Mouse (Mus musculus) left cerebral cortex, postnatal 36 days (tissue): ENCODE data around the gene Fam151a. TPM values are rescaled to one million over a fixed set of nuclear protein-coding genes. Genes with fewer than 3 reads are reported as not detected.
A peak's percentile ranks its signal among the peaks of the same experiment; 100 is the strongest.
"Not testable (repeated sequence)": the region's sequence is repeated elsewhere in the genome, so short reads cannot be mapped to it uniquely, and the experiment has no call there.

Experiments
- DNase-seq, 2 experiments: peaks; one replicate each; pipeline ENCODE4 v3.0.0; 2021 to 2022; ENCODE audit warnings: low spot score in 2 of 2, mixed read lengths in 1 of 2
- intact Hi-C: fragments of 180-260 bp; cut with DNase I; formaldehyde crosslinking; loops from one replicate; pipeline ENCODE4 v1.15.1; 2025
- total RNA-seq, 2 experiments: library from RNA; stranded (reverse); gene quantifications; 2 replicates each; pipeline ENCODE4 v1.2.3; 2021

Fam151a gene
- not detected for total RNA-seq

GRCm38 (mm10) chr4:106733636-106734035, at the start of gene Fam151a:
TSS of gene Fam151a (plus strand) at chr4:106733889.
- intact Hi-C loops: no loop called here
- no peak for DNase-seq

DNA sequence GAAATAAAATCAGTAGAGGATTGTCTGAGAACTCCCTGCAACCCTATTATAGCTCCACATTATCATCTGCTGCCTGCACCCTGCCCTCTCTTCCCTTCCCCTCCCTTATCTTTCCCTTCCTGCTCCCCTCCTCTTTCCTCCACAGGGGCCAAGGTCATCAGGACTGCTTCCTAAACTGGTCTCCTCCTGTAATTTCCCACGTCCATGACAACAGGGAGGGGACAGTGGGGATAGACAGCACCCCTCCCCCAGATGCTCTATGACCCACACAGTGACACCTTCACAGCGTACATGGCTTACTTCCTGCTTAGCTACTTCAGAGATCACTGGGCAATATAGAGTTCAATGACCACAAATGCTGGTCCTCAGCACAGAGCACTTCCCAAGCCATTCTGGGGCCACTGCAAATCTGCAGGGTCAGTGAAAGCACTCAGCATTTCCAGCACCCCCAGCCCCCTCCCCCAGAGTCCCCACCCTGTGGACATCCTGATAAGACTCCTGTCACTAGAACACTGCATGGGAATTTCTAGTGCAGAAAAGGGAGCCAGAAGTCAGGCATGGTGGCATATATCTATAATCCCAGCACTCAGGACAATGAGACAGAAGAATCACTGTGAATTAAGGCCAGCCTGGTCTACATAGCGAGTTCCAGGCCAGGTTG, 44.9 kb upstream of the Fam151a start:
- DNase-seq: no peak
- intact Hi-C loops: no loop called here

GRCm38 (mm10) chr4:106693841-106694430, 39.8 kb upstream of the Fam151a start:
- no peak for DNase-seq
- intact Hi-C loops: no loop called here

DNA sequence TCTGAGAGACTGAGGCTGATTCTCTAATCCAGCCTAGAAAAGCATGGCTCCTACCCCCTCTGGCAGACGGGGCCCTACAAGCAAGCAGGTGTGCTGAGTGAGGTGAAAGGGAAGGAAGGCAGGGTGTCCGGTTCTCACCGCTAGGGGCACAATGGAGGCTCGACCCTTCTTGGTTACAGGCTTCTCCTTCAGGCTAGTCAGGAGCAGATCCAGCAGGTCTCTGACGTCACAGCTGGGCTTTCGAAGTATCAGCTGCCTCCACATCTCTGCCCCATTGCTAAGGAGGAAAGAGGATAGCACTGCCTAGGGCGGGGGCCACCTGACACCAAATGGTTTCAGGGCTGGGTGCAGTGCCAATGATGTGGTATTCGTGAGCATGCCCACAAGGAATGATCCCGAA, 33.7 kb upstream of the Fam151a start:
- DNase-seq: no peak
- intact Hi-C loops: no loop called here

DNA sequence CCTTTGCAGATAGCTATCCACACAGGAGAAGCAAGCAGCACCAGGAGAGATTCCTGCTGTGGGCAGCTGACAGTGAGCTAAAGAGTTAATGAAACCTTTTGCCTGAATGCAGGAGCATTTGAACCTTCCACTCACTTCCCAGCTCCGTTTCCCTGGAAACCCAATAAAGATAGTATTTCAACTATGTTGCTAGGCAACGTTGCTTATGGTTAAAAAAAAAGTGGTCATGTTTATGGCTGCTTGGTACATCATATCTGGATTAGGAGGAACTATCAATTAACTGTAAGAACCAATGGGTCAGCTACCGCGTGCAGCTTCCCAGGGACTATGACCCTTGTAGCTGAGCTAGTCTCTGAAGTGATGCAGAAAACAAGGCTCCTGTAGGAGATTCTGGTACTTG, 32.9 kb upstream of the Fam151a start:
- intact Hi-C loops: no loop called here
- DNase-seq: peak in 1 of 2 experiments; percentile 25

DNA sequence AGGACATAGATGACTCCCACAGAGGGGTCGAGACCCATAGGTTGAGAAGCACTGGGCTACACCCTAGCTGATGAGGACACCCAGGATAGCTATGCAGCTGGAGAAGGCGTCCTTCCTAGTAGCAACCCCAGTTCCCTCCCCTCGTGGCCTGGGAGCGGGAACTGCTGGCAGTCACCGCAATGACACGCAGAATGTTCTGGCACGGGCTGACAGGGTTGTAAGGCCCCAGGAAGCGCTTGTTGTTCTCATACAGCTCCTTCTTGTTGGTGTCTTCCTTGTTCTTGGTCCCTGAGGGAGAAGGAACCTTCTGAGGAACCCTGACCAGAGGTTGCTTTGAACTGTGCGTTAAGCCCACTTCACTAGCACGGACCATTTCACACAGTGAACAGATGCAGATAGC, 29.7 kb upstream of the Fam151a start:
- intact Hi-C loops: no loop called here

GRCm38 (mm10) chr4:106704416-106704815, 29.3 kb upstream of the Fam151a start:
- DNase-seq: peak; percentile 67 to 76
- intact Hi-C loops: no loop called here

More for the DNA sequence above, 29.7 kb upstream of the Fam151a start:
- DNase-seq: no peak

GRCm38 (mm10) chr4:106705096-106705665, 28.5 kb upstream of the Fam151a start:
- DNase-seq: no peak
- intact Hi-C loops: no loop called here

- no peak for DNase-seq
- intact Hi-C loops: loop anchor here (1.0 kb wide), 2 partner anchors 78 to 94 kb away; no protein-coding TSS in a partner anchor
These were observed 25.7 kb upstream of the Fam151a start for GRCm38 (mm10) chr4:106707957-106708356.

DNA sequence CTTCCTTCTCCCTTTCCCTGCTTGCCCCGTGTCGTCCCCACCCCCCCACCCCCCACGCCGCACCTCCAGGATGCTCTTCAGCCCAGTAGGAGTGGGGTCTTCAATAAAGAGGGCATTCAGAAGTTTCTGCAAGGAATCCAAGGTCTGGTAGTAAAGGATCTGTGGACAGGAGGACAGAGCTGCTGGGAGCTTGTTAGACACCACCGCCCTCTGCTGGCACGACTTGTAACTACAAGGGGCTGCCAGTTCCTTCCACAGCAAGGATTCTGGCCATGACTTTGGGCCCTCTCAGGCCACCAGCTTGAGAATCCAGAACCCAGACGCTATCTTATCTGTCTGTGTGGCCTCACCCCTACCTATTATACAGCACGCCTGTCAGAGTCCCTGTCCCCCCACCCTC, 25.3 kb upstream of the Fam151a start:
- intact Hi-C loops: loop anchor here (1.0 kb wide), 2 partner anchors 78 to 94 kb away; no protein-coding TSS in a partner anchor
- DNase-seq: peak; percentile 73 to 74

DNA sequence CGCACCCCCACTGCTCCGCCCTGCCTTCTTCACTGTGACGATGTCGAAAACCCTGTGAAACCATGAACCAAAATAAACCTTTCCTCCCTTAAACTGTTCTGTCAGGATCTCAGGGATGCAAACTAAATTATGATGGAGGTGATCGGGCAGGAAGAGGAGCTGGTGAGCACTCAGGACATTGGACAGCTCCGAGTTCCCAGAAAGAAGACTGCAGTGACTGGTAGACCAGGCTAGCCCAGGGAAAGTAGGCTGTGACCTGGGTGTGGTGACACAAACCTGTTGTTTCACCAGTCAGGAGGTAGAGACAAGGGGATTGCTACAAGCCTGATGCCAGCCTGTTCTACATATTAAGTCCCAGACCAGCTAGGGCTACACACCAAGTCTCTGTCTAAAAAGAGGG, 20.1 kb upstream of the Fam151a start:
- DNase-seq: no peak
- intact Hi-C loops: no loop called here

DNA sequence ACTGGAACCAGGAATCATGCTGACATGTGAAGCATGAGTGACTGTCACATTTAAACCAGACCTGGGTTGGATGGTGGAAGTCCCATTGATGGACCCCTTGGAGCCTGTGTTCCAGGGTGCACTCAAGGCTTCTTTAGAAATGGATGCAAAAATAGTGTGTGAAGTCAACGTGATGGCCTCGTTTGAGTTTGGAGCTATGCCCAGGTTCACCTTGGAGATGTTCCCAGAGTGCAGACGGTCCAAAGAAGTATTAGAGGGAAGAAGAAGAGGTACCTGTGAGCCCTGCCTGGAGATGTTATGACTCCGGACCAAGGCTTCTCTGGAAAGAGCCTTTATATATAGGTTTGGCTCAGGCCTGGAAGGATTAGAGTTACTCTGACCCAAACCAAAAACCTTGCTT, 13.1 kb upstream of the Fam151a start:
- no peak for DNase-seq

GRCm38 (mm10) chr4:106730814-106731213, 2.9 kb upstream of the Fam151a start, which contains the start of gene Mroh7:
TSS of gene Mroh7 (minus strand) at chr4:106730925.
- intact Hi-C loops: no loop called here
- DNase-seq: no peak

More for the DNA sequence above, 13.1 kb upstream of the Fam151a start:
- intact Hi-C loops: no loop called here

DNA sequence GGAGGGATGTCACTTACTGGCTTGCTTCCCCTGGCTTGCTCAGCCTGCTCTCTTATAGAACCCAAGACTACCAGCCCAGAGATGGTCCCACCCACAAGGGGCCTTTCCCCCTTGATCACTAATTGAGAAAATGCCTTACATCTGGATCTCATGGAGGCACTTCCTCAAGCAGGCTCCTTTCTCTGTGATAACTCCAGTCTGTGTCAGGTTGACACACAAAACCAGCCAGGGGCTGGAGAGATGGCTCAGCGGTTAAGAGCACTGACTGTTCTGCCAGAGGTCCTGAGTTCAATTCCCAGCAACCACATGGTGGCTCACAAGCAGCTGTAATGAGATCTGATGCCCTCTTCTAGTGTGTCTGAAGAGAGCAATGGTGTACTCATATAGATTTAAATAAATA, 3.2 kb downstream of the Fam151a start:
- intact Hi-C loops, DNase-seq: not testable (repeated sequence)

DNA sequence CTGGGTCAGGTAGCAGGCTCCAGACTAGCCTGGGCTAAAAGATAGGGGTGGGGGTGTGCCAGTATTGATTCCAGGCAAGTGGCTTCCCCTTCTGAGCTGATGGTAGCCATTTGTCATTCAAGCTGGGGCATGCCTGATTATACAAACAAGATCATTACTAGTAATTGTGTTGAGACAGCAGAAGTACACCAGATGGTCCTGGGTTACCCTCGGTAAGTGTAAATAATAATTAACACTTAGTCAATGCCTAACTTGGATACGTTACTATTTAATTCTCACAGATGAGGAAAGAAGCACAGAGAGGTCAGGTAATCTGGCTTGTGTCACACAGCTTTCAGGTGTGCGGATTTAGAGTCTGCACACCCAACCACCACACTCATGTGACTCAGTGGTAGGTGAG, 4.2 kb downstream of the Fam151a start:
- DNase-seq: no peak
- intact Hi-C loops: no loop called here

GRCm38 (mm10) chr4:106745862-106746261, 12.2 kb downstream of the Fam151a start:
- intact Hi-C loops: loop anchor here (5.0 kb wide), 1 partner anchor 81 kb away; no protein-coding TSS in a partner anchor
- DNase-seq: no peak

GRCm38 (mm10) chr4:106747001-106747580, 13.4 kb downstream of the Fam151a start:
- no peak for DNase-seq
- intact Hi-C loops: loop anchor here (5.0 kb wide), 1 partner anchor 80 kb away; no protein-coding TSS in a partner anchor

DNA sequence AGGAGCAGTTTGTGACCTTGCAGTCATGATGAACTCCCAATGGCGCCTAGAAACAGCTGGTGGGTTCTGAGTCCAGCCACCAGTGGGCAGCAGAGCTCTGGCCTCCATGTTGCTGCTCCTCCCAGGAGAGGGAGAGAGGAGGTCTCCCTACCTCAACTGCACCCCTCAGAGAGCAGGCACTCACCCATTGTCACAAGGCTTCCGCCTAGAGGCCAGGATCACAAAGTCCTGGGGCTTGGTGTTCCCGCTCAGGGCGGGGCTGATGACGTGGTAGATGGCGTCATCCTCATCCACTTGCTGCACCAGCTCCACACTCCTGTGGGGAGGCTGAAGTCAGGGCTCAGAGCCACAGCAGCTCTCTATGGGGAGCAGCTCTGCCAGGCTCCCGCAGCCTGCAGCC, 16.0 kb downstream of the Fam151a start:
- peak; percentile 76 to 81 for DNase-seq
- intact Hi-C loops: loop anchor here (5.0 kb wide), 1 partner anchor 78 kb away; no protein-coding TSS in a partner anchor

GRCm38 (mm10) chr4:106751726-106752125, 18.0 kb downstream of the Fam151a start:
- intact Hi-C loops: no loop called here
- DNase-seq: no peak

- no peak for DNase-seq
- intact Hi-C loops: no loop called here
These were observed 30.5 kb downstream of the Fam151a start for GRCm38 (mm10) chr4:106764166-106764565.
